Mouse (Mus musculus) frontal cortex, adult (tissue): ENCODE measurements around the gene Fstl5.

Experiments used
- ATAC-seq: cut with Nextera tagmentation; 2 replicates; pipeline ENCODE4 v1.9.2; 2017; ENCODE audit warnings: mild to moderate bottlenecking, moderate library complexity, mixed read lengths; ENCODE audit not compliant: low TSS enrichment

The Fstl5 gene

DNA sequence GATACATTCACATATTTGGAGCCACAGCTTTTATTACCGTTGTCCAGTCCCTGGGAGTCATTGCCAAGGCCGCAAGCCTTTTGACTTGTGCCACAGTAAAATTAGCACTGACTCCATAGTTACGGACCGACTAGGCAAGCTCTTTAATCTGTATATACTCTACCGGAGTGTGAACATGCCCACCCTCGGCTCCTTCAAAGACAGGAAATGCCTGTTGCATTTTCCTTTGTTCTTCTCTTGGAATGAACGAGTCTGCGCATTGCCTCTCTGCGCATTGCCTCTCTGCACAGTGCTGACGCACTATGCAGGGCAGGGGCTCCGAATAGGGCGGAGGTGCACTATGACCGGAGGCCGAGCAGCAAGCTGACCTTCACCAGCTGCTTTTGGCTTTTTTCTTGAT is 434.7 kb downstream of the Fstl5 start:
- no peak for ATAC-seq

DNA sequence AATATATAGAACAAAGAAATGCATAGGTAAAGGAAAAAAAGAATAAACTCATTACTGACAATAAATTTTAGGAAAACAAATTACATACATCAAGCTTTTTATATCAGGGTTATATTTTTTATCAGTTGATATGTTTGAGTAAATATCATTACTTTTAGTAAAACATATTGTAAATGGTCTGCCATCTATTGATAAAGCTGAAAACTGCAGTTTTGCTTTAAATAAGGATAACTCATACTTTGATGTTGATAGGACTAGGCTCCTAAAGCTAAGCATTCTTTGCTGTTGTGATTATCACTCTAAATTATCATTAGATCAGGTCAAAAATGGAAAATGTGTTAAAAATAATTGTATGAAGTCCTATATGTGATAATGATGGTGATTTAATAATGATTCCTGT is 493.3 kb downstream of the Fstl5 start:
- no peak for ATAC-seq

DNA sequence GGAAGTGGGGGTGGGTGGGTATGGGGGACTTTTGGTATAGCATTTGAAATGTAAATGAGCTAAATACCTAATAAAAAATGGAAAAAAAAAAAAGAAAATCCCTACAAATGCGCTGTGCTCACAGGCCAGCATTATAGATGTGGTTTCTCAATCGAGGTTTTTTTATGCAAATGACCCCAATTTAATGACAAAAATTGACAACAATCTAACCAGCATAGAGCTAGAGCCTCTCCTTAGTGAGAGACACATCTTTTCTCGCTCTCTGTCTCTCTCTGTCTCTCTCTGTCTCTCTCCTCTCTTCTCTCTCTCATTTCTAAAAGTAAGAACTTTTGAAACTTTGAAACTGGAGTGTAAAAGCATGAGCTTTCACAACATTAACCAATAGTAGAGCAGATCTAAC is 498.4 kb downstream of the Fstl5 start:
- no peak for ATAC-seq

DNA sequence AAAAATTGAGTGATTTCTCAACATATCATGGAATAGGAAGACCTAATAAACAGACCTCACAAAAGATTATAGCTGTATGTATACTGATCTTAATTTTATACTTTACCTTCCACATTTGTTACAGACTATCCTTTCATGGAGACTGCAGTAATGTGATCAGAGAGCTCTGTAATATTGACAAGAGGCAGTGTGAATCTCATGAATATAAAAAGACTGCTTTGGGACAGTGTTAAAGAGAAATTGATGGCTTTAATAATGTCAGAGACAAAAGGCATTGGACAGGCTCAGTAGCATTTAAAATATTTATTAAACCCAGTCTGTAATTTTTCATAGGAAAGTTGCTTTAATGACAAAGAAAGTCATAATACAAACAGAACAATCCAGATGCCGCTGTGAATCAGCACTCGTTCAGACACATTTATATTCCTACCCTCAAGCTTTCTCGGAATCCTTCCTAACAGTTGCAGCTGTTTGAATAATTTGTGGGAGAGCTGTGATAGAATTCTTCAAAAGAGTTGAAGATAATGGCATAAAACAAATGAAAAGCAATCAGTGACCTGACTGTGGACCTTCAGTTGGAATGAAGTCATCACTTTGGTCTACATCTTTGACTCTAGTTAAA is 499.0 kb downstream of the Fstl5 start:
- ATAC-seq: no peak

DNA sequence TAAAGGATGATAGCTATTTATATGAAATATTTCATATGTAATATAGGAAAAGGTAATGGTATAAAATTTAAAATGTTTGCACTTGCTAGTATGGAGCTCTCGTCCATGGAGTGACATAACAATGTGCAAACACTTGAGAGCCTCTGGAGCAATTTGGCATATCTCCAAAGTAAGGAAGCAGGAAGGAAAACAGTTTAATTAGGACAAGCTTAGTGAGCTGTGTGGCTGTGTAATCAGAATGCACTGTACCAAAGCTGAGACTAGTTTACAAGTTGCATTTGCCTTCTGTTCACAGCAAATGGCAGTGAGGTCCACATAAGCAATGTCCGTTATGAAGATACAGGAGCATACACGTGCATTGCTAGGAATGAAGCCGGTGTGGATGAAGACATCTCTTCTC is 519.1 kb downstream of the Fstl5 start:
- ATAC-seq: no peak

DNA sequence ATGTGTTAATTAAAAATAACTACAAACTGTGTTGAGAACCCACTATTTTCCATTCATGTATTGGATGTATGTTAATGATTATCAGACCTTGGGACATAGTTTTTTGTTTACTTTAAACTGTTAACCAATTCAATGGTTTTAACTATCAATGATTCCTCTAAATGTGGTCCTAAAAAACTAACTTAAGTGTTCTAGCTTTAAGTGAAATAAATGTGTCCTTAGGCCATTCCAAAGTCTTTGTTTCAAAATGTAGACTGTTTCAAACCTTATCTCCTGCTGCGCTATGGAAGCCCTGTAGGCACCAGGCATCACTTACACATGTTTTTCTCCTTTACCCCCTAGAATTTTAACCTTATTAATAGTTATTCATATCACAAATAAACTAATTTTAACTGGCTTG is 546.0 kb downstream of the Fstl5 start:
- no peak for ATAC-seq

DNA sequence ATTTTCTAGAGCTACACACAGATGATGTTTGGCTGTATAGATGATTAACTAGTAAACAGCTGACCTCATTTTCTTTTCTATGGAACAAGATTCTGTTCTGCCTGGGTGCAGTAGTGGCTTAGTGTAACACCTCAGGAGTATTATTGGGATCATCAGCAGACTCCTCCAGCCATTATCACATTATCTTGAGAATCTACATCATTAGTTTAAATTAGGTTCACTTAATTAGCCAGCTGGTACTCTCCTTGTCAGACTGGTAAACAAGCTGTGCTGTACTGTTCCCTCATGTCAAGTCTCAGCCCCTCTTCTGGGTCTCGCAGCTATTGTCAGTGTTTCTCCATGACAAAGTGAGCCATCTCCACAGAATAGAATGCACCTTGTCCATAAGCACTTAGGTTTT is 580.2 kb downstream of the Fstl5 start:
- no peak for ATAC-seq

DNA sequence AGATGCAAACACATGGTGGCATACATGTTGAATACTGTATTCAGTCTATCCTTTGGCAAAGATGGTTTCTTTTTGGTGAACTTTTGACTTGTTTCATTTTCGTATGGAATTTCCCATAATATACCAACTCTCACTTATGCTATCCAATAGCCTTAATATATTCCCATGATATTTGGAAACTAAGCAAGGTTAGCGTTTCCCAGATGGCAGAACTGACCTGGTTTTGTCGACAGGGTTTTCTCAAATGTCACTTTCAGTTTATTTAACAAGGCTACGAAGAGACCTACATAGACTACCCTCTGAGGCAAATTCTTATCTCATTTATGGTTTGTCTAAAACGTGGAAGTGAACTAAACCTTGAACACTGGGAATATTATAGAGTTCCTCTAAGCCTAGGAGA is 596.8 kb downstream of the Fstl5 start:
- no peak for ATAC-seq

DNA sequence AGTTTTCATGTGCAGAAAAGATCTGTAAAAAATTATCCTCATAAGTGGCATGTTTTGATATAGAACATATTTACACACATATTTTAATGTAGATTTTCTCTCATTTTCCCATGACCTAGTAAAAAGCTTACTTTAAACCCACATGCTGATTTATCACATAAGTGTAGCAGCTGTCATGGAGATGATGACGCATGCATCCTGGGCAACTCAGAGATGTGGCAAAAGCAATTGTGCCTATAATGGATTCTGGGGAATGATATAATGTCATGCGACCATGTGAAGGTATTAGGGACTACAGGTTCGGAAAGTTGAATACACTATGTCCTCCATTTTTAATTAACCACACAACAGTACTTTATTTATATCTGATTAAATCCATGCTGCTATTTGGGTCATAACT is 601.9 kb downstream of the Fstl5 start:
- peak; percentile 77 for ATAC-seq

DNA sequence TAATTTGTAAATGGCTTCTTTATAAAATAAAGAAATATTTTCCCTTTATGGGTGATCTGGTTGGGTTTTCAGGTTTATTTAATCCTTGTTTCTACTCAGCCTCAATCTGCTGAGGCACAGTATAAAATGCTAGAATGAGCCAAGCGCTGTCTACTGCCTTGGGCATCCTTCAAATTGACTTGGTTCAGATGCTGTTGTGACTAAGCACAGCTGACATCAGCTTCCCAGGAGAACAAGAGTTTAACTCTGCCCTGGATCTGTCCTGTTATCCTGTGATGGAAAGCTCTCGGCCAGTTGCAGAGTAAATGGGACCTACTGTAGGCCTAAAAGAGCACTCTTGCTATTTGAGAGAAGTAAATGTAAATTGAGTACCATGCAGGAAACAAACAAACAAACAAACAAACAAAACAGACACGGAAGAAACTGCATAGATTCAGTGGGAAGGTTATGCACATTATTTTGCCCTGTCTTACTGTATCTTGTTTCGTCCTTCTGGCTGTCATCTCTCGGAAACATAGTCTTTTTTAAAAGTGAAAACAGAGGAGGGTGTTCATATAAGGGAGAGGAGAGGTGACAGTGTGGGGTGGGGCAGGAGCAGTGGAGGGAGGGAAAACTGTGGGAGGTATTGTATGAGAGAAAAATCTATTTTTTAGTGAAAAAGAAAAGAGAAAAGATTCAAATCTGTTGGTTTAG is 605.9 kb downstream of the Fstl5 start:
- peak; percentile 89 for ATAC-seq

DNA sequence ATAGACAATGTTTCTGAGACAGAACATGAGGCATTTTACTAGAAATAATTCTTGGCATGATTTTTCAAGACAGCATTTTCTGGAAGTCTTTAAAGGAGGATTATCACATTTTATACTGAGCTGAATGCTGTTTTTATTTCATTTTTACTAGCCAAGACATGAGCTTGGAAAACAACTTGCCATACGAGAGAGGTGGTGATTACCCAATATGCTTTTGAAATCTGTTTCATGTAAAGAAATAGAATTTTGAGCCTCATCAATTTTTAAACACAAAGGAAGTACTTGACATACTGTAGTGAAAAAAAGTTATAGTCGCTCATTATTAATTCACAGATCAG is 606.4 kb downstream of the Fstl5 start:
- peak; percentile 60 for ATAC-seq

DNA sequence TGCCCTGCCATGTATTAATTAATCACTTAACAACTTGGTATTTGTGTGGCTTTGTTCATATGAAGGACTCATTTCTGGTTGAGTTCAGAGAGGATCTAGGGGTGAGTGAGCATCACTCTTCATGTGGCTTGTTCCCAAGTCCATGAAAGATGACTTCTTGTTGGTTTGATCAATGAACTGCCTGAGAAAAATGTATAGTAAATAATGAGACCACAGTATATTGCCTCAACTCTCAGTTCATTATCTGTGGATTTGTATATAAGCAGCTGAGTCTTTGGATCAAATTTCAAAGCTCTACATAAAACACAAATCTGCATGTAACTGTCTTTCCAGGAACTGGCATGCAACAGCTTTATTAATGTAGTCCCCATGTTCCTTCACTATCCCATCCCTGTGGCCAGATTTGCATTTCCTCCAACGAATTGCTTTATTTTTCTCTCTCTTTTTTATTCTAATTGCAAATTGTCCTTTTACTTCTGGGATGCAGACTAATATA is 623.1 kb downstream of the Fstl5 start:
- ATAC-seq: no peak

DNA sequence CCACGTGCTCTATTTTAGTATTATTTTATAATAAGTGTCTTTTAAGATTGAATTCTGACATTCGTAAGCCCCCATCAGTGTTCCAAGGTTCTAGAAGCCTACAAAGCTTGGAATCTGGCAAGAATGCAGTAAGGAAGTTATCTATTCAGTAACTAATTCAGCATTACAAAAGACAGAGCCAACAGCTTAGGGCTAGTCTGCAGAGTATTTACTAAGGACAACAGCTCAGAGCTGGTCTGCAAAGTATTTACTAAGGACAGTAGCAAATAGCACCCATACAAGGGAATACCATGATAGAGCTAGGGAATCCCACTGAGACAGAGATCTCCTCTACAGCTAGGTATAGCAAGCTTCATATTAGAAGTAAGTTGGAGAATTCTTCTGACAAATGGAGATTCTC is 665.2 kb downstream of the Fstl5 start:
- ATAC-seq: no peak
